Mouse (Mus musculus): Measurements from ENCODE around the gene Prkcd. TPM values are rescaled to one million over a fixed set of nuclear protein-coding genes. Genes with fewer than 3 reads are reported as not detected.
"Not testable (repeated sequence)": the region's sequence is repeated elsewhere in the genome, so short reads cannot be mapped to it uniquely, and the experiment has no call there.

Prkcd gene
- total RNA-seq, 2 experiments from 2014 or later, result 33.3 to 47.5 TPM

DNA sequence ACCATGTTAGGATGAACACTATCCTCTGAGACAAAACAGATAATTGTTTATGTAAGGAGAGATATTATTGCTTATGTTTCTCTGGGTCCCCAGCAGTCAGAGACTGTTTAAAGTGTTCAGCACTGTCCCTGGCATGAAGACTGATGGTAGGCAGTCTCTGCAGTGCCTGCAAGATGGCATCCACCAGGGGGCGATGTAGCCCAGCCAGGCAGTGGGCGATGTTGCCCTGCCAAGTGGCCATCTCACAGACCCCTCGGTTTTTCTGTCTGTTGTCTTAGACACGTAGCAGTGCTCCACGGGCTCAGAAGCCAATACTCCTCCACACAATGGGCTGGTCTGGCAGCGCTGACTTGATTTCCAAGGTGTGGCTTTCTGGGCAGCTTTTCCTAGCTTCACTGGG lies 34.6 kb downstream of the Prkcd start:
- peak; percentile 99 for TF ChIP-seq CTCF (conservative IDR thresholded peaks at IDR 0.05)
- no peak overlapping the region for H3K4me3 ChIP-seq
- peak; percentile 21 to 83 for DNase-seq (ENCODE audit: low spot score in 2 of 2)
- H3K27ac ChIP-seq, result no peak overlapping the region

DNA sequence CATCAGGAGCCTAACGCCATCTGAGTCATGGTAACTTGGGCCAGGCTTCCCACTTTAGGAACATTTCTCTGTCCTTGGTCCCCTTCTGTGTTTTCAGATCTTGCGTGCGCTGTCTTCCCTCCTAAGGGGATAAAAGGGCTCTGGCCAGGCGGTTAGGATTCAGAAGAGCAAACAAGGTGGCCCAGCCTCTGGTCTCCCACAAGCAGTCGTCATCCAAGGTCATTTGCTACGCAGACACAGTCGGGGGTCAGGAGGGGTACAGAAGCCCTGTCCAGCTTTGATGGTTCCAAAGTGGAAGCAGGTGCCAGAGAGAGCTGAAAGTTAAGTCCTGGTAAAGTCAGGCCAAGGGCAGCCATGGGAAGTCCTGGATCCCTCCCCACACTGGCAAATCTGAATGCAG lies 35.1 kb downstream of the Prkcd start:
- TF ChIP-seq CTCF (conservative IDR thresholded peaks at IDR 0.05), result no peak
- H3K27ac ChIP-seq, result no peak overlapping the region

DNA sequence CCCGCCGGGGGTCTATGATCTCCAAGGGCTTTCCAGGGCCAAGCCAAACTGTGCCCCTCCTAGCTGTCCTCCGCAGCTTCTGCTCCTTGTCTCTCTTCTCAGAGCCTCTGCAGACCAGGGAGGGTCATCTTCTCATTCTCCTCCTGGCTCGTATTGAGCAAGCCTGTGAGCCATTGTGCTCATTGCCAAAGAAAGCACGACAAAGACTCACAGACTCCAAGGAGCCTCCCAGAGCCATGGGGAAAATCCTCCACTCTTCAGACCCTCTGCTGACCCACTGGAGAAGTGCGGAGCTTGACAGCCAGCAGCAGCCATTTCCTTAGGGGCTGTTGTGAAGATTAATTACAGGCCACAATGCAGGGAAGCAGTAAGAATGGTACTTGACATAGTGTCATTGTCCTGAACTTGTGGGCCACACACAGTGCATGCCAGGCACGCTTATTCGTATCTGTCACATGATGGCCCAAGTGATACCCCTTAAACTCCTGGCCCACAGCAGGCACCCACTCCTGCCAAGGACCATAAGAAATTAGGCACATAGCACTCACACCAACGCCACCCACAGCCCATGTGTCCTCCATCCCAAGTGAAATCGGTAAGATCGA lies 35.9 kb downstream of the Prkcd start:
- no peak overlapping the region for H3K4me3 ChIP-seq
- H3K27ac ChIP-seq, result no peak overlapping the region
- TF ChIP-seq CTCF (conservative IDR thresholded peaks at IDR 0.05), result no peak
- DNase-seq (ENCODE audit: low spot score in 2 of 2), result no peak

More for the DNA sequence above, 35.1 kb downstream of the Prkcd start:
- DNase-seq (ENCODE audit: low spot score in 2 of 2), result no peak
- H3K4me3 ChIP-seq, result no peak overlapping the region

DNA sequence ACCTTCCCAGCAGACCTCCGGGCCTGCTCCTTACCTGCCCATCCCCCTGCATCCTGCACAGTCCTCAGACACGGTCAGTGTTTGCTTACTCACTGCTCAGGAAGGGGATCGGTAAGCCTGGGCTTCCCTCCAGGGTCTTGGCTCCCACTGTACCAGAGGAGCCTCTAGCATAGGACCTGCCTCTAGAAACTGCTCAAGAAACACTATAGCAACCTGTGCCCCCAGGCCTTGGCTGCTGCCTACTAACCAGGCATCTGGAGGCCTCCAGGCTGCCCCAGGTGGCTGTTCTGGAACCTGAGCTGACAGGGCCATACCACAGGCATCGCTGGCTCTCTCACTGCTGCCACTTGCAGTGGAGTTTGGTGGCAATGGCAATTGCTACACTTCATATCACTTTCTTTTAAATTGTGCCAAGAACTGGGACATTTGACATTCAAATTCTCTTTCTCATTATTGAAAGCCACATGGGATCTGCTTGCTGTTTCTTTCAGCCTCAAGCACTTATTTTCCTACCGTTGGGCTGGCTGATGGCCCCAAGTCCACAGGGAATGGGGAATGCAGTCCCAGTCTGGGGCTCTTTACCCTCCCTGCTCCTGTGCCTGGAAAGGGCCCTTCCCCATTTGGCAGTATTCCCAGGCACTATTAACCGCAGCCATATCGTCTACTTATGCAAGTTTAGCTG lies 39.1 kb downstream of the Prkcd start:
- no peak overlapping the region for H3K4me3 ChIP-seq
- H3K27ac ChIP-seq, result no peak overlapping the region
- DNase-seq (ENCODE audit: low spot score in 2 of 2), result no peak
- no peak for TF ChIP-seq CTCF (conservative IDR thresholded peaks at IDR 0.05)

DNA sequence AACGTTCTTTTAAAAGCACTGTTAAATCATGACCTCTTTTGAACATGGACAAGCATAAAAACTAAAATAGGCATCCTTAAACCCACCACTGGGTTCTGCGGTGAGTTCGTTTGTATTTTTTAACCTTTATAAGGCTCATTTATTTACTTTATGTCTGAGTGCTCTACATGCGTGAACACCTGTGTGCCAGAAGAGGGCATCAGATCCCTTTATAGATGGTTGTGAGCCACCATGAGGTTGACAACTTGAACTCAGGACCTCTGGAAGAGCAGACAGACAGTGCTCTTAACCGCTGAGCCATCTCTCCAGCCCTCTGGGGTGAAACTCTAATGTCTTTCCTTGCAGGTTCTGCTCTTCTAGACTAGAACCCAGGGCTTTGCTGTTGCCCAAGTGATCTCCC lies 40.7 kb downstream of the Prkcd start:
- DNase-seq (ENCODE audit: low spot score in 2 of 2), result no peak
- H3K27ac ChIP-seq, result no peak overlapping the region
- H3K4me3 ChIP-seq, result no peak overlapping the region
- peak; percentile 57 for TF ChIP-seq CTCF (conservative IDR thresholded peaks at IDR 0.05)

DNA sequence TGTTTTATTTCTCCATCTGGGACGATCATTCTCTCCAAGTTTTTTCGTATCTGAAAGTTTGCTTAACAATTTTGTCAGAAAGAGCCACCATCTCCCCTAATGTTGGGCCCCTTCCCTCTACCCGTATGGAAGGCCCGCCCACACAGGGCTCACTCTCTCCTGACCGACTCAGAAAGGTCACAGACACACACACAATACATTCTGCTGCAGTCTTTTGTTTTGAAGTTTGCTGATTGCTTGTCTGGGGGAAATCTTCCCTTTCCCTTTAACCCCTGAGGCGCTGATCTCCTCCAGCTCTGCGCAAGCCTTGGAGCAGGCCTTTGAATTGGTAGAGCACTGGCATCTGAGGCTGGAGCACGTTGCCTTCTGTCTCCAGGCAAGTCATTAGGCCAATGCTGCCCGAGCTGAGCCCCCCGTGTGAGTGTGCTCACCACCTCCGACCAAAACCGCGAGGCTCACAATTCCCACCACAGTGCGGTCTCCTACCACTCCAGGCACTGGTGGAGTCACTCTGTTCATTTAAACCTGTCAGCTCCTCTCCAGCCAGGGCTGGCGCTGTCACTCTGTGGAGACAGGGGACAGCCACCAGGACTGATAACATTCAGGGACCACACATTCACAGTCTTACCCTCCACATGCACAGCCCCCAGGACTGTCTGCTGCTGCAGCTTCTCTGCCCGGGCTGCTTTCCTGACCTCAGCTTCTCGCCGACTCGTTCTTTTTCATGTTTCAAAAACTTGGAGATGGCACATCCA lies 41.3 kb downstream of the Prkcd start:
- no peak for TF ChIP-seq CTCF (conservative IDR thresholded peaks at IDR 0.05)
- no peak overlapping the region for H3K4me3 ChIP-seq
- no peak overlapping the region for H3K27ac ChIP-seq
- DNase-seq (ENCODE audit: low spot score in 2 of 2), result no peak

DNA sequence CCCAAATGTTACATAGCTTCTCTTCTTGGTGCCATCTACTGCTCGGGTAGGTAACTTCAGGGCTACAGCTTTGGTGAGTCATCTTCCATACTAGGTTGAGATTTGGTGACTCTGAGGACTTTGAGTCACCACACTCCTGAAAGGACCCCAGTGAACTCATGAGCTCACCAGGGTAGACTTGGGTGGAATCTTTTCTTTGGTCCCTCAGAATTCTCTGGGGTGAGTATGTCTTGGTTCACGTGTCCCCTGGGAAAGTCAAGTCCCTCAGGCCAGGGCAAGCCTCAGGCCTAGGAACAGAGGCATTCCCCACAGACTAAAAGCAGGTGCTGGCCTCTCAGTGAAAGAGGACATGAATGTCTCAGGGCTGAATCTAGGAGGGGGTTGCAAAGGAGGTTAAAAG lies 41.9 kb downstream of the Prkcd start:
- Histone ChIP-seq H3K27ac (no peak overlapping the region), H3K4me3 (no peak overlapping the region)
- DNase-seq (ENCODE audit: low spot score in 2 of 2), result no peak
- peak; percentile 35 for TF ChIP-seq CTCF (conservative IDR thresholded peaks at IDR 0.05)

DNA sequence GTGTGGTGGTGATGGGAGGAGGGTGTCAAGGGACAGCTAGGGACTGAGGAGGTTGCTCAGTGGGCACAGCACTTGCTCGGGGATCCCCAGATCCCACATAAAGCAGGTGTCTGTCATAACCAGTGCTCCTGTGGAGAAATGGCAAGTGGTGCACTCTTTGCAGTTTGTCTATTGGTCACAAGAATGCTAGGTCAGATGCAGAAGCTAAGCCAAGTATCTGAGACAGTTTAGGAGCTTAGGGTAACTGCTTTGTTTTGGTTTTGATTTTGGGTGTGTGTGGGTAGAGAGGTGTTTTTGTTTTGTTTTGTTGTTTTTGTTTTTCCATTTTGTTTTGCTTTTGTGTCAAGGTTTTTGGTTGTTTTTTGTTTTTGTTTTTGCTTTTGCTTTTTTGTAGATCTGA lies 44.8 kb downstream of the Prkcd start:
- DNase-seq (ENCODE audit: low spot score in 2 of 2), result no peak
- TF ChIP-seq CTCF (conservative IDR thresholded peaks at IDR 0.05), result no peak
- H3K27ac ChIP-seq, result no peak overlapping the region
- no peak overlapping the region for H3K4me3 ChIP-seq

DNA sequence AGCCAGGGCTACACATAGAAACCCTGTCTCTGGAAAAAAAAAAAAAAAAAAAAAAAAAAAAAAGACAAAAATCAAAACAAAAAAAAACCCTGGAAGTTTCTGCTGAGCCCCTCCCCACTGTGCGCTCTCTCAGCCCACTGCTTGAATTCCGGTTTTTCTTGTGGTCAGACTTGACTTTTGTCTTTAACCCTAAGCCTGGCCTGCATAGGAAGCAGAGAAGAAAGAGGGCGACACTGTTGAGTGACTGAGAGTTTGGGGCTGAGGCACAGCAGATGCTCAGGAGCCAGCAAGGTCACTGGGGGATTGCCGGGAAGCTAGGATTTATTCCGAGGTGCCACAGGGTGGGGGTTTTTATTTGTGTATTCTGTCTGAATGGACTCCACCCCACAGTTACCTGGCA lies 46.1 kb downstream of the Prkcd start:
- Histone ChIP-seq H3K27ac (no peak overlapping the region), H3K4me3 (no peak overlapping the region)
- no peak for DNase-seq (ENCODE audit: low spot score in 2 of 2)
- no peak for TF ChIP-seq CTCF (conservative IDR thresholded peaks at IDR 0.05)

DNA sequence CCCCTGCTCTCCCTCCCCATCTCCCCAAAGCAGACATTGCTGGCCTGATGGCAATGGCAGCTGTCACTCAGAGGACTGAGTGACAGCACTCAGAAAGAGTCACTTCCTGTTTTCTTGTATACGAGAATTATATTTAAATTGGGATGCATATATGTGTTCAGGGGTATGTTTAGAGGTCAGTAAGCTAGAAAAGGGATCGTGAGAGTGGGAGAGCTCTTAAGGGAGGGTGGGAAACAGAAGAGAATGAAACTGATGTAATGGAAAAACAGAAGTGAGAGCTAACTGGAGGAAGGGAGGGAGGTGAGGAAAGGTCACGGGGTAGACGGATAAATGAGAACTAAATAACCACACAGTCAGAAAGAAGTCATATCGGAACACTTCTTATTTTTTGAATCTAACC lies 46.8 kb downstream of the Prkcd start:
- DNase-seq (ENCODE audit: low spot score in 2 of 2), result no peak
- Histone ChIP-seq H3K4me3 (no peak overlapping the region), H3K27ac (no peak overlapping the region)
- no peak for TF ChIP-seq CTCF (conservative IDR thresholded peaks at IDR 0.05)

DNA sequence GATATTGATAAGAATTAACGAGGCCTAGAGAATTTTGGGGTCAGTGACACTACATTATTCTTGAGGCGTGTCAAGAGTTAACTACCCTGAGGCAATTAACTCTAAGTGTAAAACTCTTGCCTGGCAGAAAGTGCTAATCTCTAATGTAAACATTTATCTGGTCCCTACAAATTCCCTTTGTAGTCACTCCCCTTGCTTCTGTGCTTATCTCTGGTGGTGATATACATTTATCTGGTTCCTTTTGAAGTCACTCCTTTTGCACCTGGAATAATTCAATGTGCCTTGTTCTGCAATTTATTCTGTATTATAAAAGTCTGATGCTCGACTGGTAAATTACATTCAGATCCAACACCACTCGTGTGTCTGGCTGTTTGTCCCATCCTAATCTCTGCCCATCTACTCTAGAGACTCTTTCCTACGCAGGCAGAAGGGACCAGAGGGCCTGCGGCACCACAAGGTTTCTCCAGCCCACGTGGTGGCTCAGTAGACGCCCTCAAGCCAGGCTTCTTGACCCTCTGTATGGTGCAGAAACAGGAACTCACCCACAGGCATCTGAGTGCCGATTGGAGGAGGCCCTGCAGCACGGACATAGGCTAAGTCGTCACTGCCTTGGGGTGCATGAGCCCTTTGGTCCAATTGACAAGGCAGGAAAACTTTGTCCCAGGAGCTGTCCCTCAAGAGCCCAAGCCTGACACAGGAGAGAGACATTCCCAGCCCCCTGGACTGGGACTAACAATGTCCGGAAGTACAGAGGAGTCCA lies 48.5 kb downstream of the Prkcd start:
- DNase-seq (ENCODE audit: low spot score in 2 of 2); H3K4me3 ChIP-seq; H3K27ac ChIP-seq: not testable (repeated sequence)

DNA sequence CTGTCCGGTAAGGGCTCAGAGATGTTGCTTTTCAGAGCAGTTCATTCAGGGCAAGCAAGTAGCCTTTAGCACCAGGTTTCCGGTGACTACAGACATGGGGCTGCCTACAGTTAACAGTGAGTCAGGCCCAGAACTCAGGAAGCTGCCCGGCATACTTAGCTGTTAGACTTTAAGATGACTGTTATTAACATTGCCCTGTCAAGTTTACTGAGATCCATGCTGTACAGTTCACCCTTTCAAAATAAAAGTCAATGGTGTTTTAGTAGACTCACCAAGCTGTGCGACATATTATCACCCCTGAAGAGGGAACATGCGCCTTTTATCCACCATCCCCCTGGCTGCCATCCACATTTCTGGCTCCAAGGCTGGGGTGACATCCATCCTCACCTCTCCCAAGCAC lies 49.8 kb downstream of the Prkcd start:
- H3K27ac ChIP-seq, result no peak overlapping the region
- TF ChIP-seq CTCF (conservative IDR thresholded peaks at IDR 0.05), result no peak
- H3K4me3 ChIP-seq, result no peak overlapping the region
- DNase-seq (ENCODE audit: low spot score in 2 of 2), result no peak

DNA sequence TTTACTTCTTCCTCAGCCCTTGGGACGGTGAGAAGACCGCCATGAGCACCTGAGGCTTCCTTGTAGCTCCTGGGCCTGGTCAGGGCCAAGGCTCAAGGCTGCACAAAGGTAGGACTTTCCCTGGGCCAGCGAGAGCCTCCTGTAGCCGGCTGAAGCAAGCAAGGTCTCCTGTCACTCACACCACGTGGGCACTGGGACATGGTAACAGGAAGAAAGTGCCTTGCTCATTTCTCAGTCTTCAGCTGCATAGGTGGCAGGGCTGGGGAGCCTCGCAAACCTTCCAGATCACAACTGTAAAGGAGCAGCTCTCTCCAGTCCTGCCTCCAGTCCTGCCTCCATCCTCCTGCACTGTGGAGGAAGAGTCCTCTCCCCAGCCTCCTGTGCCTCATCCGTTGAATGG lies 50.2 kb downstream of the Prkcd start:
- no peak overlapping the region for H3K27ac ChIP-seq
- no peak overlapping the region for H3K4me3 ChIP-seq
- DNase-seq (ENCODE audit: low spot score in 2 of 2), result no peak
- no peak for TF ChIP-seq CTCF (conservative IDR thresholded peaks at IDR 0.05)
